Mouse (Mus musculus) embryonic stem cell, embryonic (primary cell): ENCODE results near the gene Polg.

ENCODE experiments used
- CTCF ChIA-PET, 4 experiments: fragments of 300-600 bp in 2 of 4; fragments of 350-600 bp in 2 of 4; sonication (Branson Sonifier 250); formaldehyde crosslinking; loops; one replicate each; lab custom pipeline; 2022; ENCODE audit warnings: inconsistent platforms in 2 of 4; lab: Charles Lee
- POLR2A ChIA-PET, 4 experiments: fragments of 300-600 bp in 2 of 4; fragments of 350-600 bp in 2 of 4; sonication (Branson Sonifier 250); formaldehyde crosslinking; loops; one replicate each; lab custom pipeline; 2022; ENCODE audit warnings: antibody characterized with exemption in 4 of 4, inconsistent platforms in 1 of 4; lab: Charles Lee

The Polg gene

DNA sequence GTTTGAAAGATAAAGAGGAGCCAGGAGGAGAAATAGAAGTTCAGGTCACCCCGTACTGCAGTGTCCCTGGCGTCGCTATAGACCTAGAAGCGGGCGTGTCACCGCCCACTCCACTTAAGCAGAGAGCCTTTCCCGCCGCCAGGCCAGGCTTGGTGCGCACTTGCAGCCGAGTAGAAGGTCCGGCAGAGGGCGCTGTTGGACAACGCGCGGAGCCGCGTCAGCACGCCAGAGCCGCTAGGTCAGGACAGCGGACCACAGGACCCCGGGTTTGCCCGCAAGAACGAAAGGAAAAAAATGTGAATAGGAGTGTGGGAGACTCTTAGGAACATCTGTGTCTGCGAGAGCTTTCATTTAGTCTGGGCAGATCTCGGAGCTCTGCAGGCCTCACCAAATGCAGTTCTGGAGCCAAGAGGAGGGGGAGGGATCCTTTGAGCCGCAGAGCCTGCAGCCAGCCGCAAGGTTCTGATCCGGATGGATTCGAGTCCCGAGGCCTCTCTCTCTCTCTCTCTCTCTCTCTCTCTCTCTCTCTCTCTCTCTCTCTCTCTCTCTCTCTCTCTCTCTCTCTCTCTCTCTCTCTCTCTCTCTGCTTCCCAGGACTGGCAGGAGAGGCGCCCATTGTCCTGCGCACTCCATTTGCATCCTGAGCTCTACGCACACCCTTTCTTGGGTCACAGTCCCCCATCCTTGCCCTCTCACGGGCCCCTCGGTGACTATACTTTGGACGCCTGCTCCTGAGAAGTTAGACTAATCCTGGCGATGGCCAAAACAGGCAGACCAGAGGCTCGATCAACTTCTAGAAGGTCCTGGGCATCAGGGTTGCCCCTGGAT, 30.0 kb upstream of the Polg start:
- POLR2A ChIA-PET: interaction anchor here in 3 of 4 experiments (0.6 to 3.0 kb wide), 11 partner anchors 9 to 585 kb away, joined by 3 to 14 read pairs (median 5); partner anchors contain the start of gene Polg (in 1 of the 3)
- CTCF ChIA-PET: interaction anchor here (0.5 to 4.7 kb wide), 31 partner anchors 8 to 407 kb away, joined by 3 to 35 read pairs (median 4); no protein-coding TSS in a partner anchor

DNA sequence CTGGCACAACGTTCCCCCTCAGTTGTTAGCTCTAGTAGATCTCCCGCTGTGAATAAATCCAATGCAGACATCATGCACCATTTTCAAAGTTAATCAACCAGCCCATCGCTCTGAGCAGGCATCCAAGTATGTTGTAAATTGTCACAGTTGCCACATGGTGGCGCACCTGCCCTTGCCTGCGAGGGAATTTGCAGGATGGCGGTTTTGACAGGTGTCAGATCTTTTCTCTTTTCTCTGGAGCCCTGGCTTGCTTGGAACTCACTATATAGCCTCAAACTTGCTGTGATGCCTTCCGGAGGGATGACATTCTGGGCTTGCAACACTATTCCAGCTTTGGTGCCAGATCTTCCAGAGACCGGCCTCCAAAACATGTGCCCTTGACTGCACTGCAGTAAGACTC, 27.8 kb upstream of the Polg start:
- CTCF ChIA-PET: interaction anchor here in 1 of 4 experiments (0.6 to 1.1 kb wide), 3 partner anchors 24 to 118 kb away, joined by 3 to 4 read pairs (median 4); no protein-coding TSS in a partner anchor
- POLR2A ChIA-PET: interaction anchor here in 1 of 4 experiments (0.7 kb wide), 1 partner anchor 152 kb away, joined by 3 read pairs; no protein-coding TSS in a partner anchor

GRCm38 (mm10) chr7:79486528-79486927, 20.4 kb upstream of the Polg start:
- CTCF ChIA-PET: interaction anchor here in 1 of 4 experiments (1.0 to 1.4 kb wide), 2 partner anchors 11 to 90 kb away, joined by 4 to 7 read pairs; no protein-coding TSS in a partner anchor
- POLR2A ChIA-PET: interaction anchor here in 1 of 4 experiments (0.6 to 1.6 kb wide), 3 partner anchors 28 to 354 kb away, joined by 3 to 6 read pairs (median 3); no protein-coding TSS in a partner anchor

- ChIA-PET POLR2A (interaction anchor here in 2 of 4 experiments (0.6 to 1.5 kb wide), 5 partner anchors 18 to 128 kb away, joined by 3 read pairs; no protein-coding TSS in a partner anchor), CTCF (interaction anchor here in 2 of 4 experiments (0.7 to 1.6 kb wide), 3 partner anchors 120 to 548 kb away, joined by 3 read pairs; no protein-coding TSS in a partner anchor)
Observed at GRCm38 (mm10) chr7:79474831-79475399, 8.8 kb upstream of the Polg start.

DNA sequence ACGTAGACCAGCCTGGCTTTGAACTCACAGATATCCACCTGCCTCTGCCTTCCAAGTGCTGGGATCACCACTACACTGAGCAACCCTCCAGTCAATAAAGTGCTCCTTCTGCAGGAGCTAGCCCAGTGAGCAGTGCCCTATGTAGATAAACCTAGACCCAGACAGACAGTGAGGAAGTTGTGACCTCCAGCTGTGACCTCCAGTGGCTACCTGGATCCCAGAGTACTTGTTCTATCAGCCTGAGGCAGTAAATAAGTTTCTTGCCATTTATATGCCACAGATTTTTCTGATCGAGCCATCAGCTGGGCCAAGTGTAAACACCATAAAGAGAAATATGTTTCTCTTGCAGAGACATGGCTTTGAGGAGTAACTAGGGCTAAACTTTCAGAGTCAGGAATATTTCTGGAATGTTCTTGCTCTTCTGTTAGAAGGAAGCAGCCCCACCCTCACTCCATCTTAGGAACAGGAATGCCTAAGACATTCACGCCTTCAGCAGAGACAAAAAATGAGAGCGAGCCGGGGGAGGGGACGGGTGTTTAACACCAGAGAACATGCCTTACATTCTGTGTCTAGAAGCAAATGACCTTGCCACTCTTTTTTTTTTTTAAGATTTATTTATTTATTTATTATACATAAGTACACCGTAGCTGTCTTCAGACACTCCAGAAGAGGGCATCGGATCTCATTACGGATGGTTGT, 7.5 kb upstream of the Polg start:
- CTCF ChIA-PET: interaction anchor here in 2 of 4 experiments (0.6 to 1.6 kb wide), 7 partner anchors 10 to 275 kb away, joined by 3 to 4 read pairs (median 3); partner anchors contain the start of gene Rlbp1 (in 1 of the 2)
- POLR2A ChIA-PET: interaction anchor here in 2 of 4 experiments (0.6 to 1.5 kb wide), 2 partner anchors 81 to 327 kb away, joined by 3 to 6 read pairs; no protein-coding TSS in a partner anchor

DNA sequence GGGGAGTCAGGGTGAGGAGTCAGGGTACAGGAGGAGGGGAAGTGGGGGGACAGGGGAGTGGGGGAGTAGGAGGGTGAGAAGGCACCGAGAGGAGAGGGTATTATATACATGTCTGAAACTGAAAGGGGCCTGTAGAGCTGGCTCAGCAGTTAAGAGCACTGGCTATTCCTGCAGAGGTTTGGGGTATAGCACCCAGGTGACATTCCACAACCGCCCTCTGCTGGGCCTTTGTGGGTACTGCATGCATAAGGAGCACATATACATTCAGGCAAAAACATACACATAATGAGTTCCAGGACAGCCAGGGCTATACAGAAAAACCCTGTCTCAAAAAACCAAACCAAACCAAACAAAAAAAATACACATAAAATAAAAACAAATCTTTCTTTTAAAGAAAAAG, 6.6 kb upstream of the Polg start:
- POLR2A ChIA-PET: interaction anchor here in 2 of 4 experiments (0.6 to 0.7 kb wide), 4 partner anchors 47 to 668 kb away, joined by 3 to 17 read pairs (median 6); no protein-coding TSS in a partner anchor
- CTCF ChIA-PET: interaction anchor here in 3 of 4 experiments (0.6 to 2.0 kb wide), 9 partner anchors 74 to 409 kb away, joined by 3 to 18 read pairs (median 3); partner anchors contain the start of gene Rlbp1 (in 1 of the 3)

- POLR2A ChIA-PET: interaction anchor here in 2 of 4 experiments (0.6 to 1.2 kb wide), 3 partner anchors 19 to 82 kb away, joined by 3 to 5 read pairs (median 4); no protein-coding TSS in a partner anchor
- CTCF ChIA-PET: interaction anchor here (0.6 to 2.0 kb wide), 16 partner anchors 75 to 382 kb away, joined by 3 to 7 read pairs (median 3); no protein-coding TSS in a partner anchor
Observed at GRCm38 (mm10) chr7:79471436-79471835, 5.3 kb upstream of the Polg start.

GRCm38 (mm10) chr7:79470718-79471117, 4.6 kb upstream of the Polg start:
- ChIA-PET CTCF (interaction anchor here (0.6 to 2.0 kb wide), 11 partner anchors 76 to 1141 kb away, joined by 3 to 7 read pairs (median 3); no protein-coding TSS in a partner anchor), POLR2A (interaction anchor here in 3 of 4 experiments (0.7 to 1.7 kb wide), 5 partner anchors 11 to 97 kb away, joined by 3 to 5 read pairs (median 4); no protein-coding TSS in a partner anchor)

DNA sequence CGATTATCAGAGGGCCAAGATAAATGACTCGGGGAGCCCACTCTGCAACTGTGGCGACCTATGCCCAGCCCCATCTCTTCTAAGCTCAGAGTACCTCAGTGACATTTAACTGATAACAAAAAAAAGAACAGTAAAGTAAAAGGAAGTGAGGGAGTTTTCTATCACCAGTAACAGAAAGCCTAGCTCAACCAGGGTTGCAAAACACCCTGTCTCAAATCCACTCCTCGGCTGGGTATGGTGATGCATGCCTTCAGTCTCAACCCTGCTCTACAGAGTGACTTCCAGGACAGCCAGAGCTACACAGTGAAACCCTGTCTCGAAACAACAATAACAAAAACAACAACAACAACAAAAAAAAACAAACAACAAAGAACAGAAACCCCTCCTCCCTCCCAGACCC, 3.6 kb upstream of the Polg start:
- POLR2A ChIA-PET: interaction anchor here in 2 of 4 experiments (0.6 to 1.7 kb wide), 4 partner anchors 10 to 444 kb away, joined by 3 to 4 read pairs (median 4); no protein-coding TSS in a partner anchor
- CTCF ChIA-PET: interaction anchor here (0.6 to 1.6 kb wide), 9 partner anchors 24 to 683 kb away, joined by 3 to 6 read pairs (median 4); no protein-coding TSS in a partner anchor

- POLR2A ChIA-PET: interaction anchor here in 2 of 4 experiments (0.6 to 1.7 kb wide), 3 partner anchors 9 to 444 kb away, joined by 3 to 4 read pairs (median 3); no protein-coding TSS in a partner anchor
- CTCF ChIA-PET: no interaction called here
Observed at GRCm38 (mm10) chr7:79468994-79469393, 2.8 kb upstream of the Polg start.

GRCm38 (mm10) chr7:79467951-79468350, 1.8 kb upstream of the Polg start:
- CTCF ChIA-PET: interaction anchor here in 1 of 4 experiments (1.6 kb wide), 1 partner anchor 79 kb away, joined by 3 read pairs; no protein-coding TSS in a partner anchor
- POLR2A ChIA-PET: interaction anchor here in 2 of 4 experiments (0.5 to 2.2 kb wide), 3 partner anchors 80 to 571 kb away, joined by 3 to 7 read pairs (median 5); partner anchors contain the start of gene Aen (in 1 of the 2)

DNA sequence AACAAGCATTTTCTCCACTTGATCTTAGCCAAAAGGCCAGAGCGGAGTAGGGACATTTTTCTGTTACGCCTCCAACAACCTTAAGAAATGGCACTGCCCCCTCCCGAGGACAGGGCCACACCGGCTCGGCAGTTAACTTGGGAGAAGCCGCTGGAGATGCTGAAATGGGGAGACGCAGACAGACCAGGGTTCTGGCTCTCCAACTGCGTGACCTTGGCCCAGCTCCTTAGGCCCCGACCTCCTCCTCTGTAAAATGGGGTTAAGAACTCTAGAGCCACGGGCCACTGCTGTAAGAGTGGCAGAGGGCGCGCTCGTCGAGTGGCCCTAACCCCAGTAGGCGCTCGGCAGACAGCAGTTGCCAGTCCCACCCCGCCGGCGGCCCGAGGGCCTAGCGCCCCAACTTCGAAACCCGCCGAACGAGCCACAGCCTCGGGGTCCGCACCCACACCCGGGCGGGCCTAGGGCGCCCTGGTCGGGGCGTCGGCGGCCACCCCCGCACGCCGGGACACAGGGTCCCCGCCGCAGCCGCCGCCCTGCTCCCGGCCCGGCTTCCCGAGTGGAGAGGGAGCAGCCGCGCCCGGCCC, 609 bp downstream of the Polg start:
- CTCF ChIA-PET: no interaction called here
- POLR2A ChIA-PET: interaction anchor here (0.5 to 4.7 kb wide), 18 partner anchors 11 to 227 kb away, joined by 3 to 33 read pairs (median 4); partner anchors contain the start of gene Fanci (in 2 of the 4)

GRCm38 (mm10) chr7:79464776-79465420, 1.3 kb downstream of the Polg start:
- ChIA-PET POLR2A (interaction anchor here (0.5 to 4.7 kb wide), 26 partner anchors 10 to 228 kb away, joined by 3 to 33 read pairs (median 4); partner anchors contain the start of genes Abhd2 (in 1 of the 4) and Fanci (in 1 of the 4)), CTCF (interaction anchor here in 1 of 4 experiments (0.9 kb wide), 1 partner anchor 119 kb away, joined by 3 read pairs; no protein-coding TSS in a partner anchor)

DNA sequence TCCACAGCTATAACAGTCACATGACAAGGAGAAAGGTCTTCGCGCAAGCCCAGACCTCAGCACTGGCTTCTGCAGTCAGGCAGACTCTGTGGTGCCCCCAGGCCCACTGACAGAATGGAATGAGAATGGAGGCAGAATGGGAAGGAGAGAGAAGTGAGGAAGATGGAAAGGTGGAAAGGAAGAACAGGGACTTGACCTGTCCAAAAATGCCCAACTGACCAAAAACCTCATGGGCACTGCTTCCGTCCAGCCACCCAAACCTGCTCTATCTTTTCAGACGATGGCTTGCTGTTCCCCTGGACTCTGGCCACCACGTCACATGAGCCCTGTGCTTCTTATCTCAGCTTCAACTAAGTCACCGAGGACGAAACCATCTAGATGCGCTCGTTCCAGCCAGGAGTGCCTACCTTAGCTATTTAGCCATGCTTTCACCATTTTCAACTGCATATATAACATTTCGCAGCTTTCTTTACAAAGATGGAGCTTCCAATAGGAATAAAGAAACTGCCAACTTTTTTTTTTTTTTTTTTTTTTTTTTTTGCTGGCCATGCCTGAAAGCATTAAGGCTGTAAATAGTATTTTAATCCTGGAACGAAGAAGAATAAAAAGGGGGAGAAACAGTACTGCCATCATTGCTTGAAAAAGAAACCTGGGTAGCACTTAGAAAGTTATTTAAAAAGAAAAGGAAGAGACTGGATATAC, 2.6 kb downstream of the Polg start:
- POLR2A ChIA-PET: interaction anchor here (0.6 to 4.7 kb wide), 13 partner anchors 10 to 1257 kb away, joined by 3 to 33 read pairs (median 4); partner anchors contain the start of gene Fanci (in 1 of the 4)
- CTCF ChIA-PET: interaction anchor here in 1 of 4 experiments (0.7 kb wide), 1 partner anchor 65 kb away, joined by 5 read pairs; no protein-coding TSS in a partner anchor

DNA sequence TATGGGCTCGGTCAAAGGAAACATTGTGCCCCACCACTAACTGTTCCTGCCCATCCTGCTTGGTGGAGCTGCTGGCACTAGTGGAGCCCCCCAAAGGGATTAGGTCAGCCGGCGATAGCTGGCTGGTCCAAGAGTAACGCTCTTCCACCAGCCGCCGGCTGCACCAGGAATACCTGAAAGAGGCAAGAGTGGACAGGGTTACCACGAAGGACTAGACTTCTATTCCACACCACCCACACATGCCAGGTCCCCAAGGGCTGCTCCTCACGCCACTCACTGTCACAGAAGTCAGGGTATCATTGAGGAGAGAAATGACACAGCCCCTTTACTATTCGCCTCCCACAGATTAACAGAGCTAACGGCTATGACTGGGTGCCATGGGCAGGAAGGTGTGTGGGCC, 4.4 kb downstream of the Polg start:
- CTCF ChIA-PET: interaction anchor here in 2 of 4 experiments (0.6 to 0.7 kb wide), 2 partner anchors 69 to 92 kb away, joined by 3 read pairs; no protein-coding TSS in a partner anchor
- POLR2A ChIA-PET: interaction anchor here in 3 of 4 experiments (1.0 to 3.0 kb wide), 9 partner anchors 8 to 90 kb away, joined by 3 to 15 read pairs (median 3); no protein-coding TSS in a partner anchor
